In genomic region chr7:118532519-118533177, GRCm38 (mm10) we compare ENCODE assay signal across 8 mouse cellular contexts. TPM values are rescaled to one million over a fixed set of nuclear protein-coding genes. Genes with fewer than 3 reads are reported as not detected.
A peak's percentile ranks its signal among the peaks of the same experiment; 100 is the strongest.
DNase-seq lines count a peak whose midpoint lies in the region; ATAC-seq lines count a peak whose summit lies in the region.

No protein-coding gene starts in this region.

- peaks cover 8% of the 10 kb centered on the region; the same call in 1 of the 2 replicates for H3K4me1 ChIP-seq in hindbrain, embryonic 14.5 days (replicated peaks; ENCODE audit: control insufficient read depth, insufficient read depth, low read length)

- peak overlapping the region; percentile 99 for H3K27ac ChIP-seq in hindbrain, embryonic 14.5 days

- H3K4me2 ChIP-seq in hindbrain, embryonic 14.5 days (replicated peaks) = peak overlapping the region; percentile 77

- peak; percentile 98 for DNase-seq in ZHBTc4 (ENCODE audit: low read depth, low spot score)
- DNase-seq in cerebellum, postnatal 36 days = peak; percentile 98
- peak; percentile 98 for DNase-seq in frontal cortex, postnatal 25 days (ENCODE audit: low spot score in 2 of 2)
- DNase-seq in hindbrain, embryonic 14.5 days (ENCODE audit: low spot score) = peak; percentile 96
- DNase-seq in layer of hippocampus, postnatal 25 days (ENCODE audit: extremely low spot score in 1 of 2, low spot score in 1 of 2) = peak; percentile 96 to 98
- peak; percentile 98 for DNase-seq in lung, postnatal 14 days
- DNase-seq in retina, embryonic 14.5 days (ENCODE audit: low spot score) = peak; percentile 97
- DNase-seq in thymus, postnatal 4 days = peak; percentile 99

- under 1% methylated on average over 36 of the region's 36 CpGs for WGBS in hindbrain, embryonic 14.5 days

- H3K36me3 ChIP-seq in hindbrain, embryonic 14.5 days (replicated peaks; ENCODE audit: control insufficient read depth, insufficient read depth) = peaks cover 2% of the 10 kb centered on the region; the same call in 1 of the 2 replicates

- H3K4me3 ChIP-seq in hindbrain, embryonic 14.5 days (replicated peaks; ENCODE audit: low read length) = peak overlapping the region; percentile 71

- H3K9me3 ChIP-seq in hindbrain, embryonic 14.5 days (ENCODE audit: control insufficient read depth, low read length) = no peaks in the 10 kb centered on the region

- H3K27me3 ChIP-seq in hindbrain, embryonic 14.5 days (ENCODE audit: control insufficient read depth, insufficient read depth, low read length) = no peaks in the 10 kb centered on the region

- peak; percentile 95 for ATAC-seq in hindbrain, embryonic 14.5 days (ENCODE audit: low FRiP score)

- peak overlapping the region; percentile 69 for H3K9ac ChIP-seq in hindbrain, embryonic 14.5 days

RNA-seq across cellular contexts. Expression of gene Coq7, which starts 0.5 kb away (rescaled TPM):
- 102 and 113 TPM in 2 replicates for polyA plus RNA-seq in hindbrain, embryonic 14.5 days (2014; fragmentation: Nextera tagmentation; extraction: Ambion mirVana)
- 10 to 100 TPM; 33.7 to 35.9 TPM for total RNA-seq in layer of hippocampus, postnatal 25 days (2021)

RNA-seq across cellular contexts. Expression of gene Itpripl2, which starts 40.9 kb away (rescaled TPM):
- 0.56 and 0.84 TPM in 2 replicates for polyA plus RNA-seq in hindbrain, embryonic 14.5 days (2014; fragmentation: Nextera tagmentation; extraction: Ambion mirVana)
- total RNA-seq in layer of hippocampus, postnatal 25 days (2021) = 1 to 10 TPM; 2.9 to 3.2 TPM

RNA-seq across cellular contexts. Expression of gene Tmc7, which starts 51.9 kb away (rescaled TPM):
- polyA plus RNA-seq in hindbrain, embryonic 14.5 days (2014; fragmentation: Nextera tagmentation; extraction: Ambion mirVana) = 7.5 and 8.6 TPM in 2 replicates
- 10 to 100 TPM; 15.0 to 17.7 TPM for total RNA-seq in layer of hippocampus, postnatal 25 days (2021)

Comparison
In these comparisons a context has a peak if more than half of its experiments do, and no peak if none do; other contexts are left out.
1. Peak in every context shown above with its lines: DNase-seq, ATAC-seq, H3K4me3 ChIP-seq and H3K27ac ChIP-seq.